Mouse (Mus musculus) hindbrain, embryonic 13.5 days (tissue): Measurements from ENCODE around the gene Kcnc3. TPM values are rescaled to one million over a fixed set of nuclear protein-coding genes. Genes with fewer than 3 reads are reported as not detected.

Experiments used
- polyA plus RNA-seq: library from polyadenylated mRNA; unstranded; fragments of >200 nt; fragmentation: Nextera tagmentation; extraction: Ambion mirVana; gene quantifications from 2 replicates; pipeline ENCODE4 v1.2.1, GENCODE M21; 2015

The Kcnc3 gene
- polyA plus RNA-seq, 1 experiment from 2014 or later = 4.4 TPM

Other genes starting within 250 kb of the Kcnc3 start
- 26.1 and 27.7 TPM in 2 replicates for gene Syt3, start 206.6 kb upstream of the Kcnc3 start, polyA plus RNA-seq
- 1.8 and 2.4 TPM in 2 replicates for gene 1700008O03Rik, start 204.8 kb upstream of the Kcnc3 start, polyA plus RNA-seq
- gene Lrrc4b, start 161.6 kb upstream of the Kcnc3 start, polyA plus RNA-seq = 14.6 and 15.6 TPM in 2 replicates
- 5.6 and 6.5 TPM in 2 replicates for gene Aspdh, start 125.3 kb upstream of the Kcnc3 start, polyA plus RNA-seq
- gene Josd2, start 122.7 kb upstream of the Kcnc3 start, polyA plus RNA-seq = 45.8 and 46.2 TPM in 2 replicates
- gene Emc10, start 94.1 kb upstream of the Kcnc3 start, polyA plus RNA-seq = 121 and 126 TPM in 2 replicates
- 32.2 and 37.4 TPM in 2 replicates for gene Fam71e1, start 94.1 kb upstream of the Kcnc3 start, polyA plus RNA-seq
- 0.08 and 0.18 TPM in 2 replicates for gene Mybpc2, start 66.0 kb upstream of the Kcnc3 start, polyA plus RNA-seq
- gene Spib, start 58.6 kb upstream of the Kcnc3 start, polyA plus RNA-seq = not detected in 2 replicates
- 24.4 and 28.8 TPM in 2 replicates for gene Pold1, start 41.8 kb upstream of the Kcnc3 start, polyA plus RNA-seq
- 69.8 and 70.9 TPM in 2 replicates for gene Nr1h2, start 36.7 kb upstream of the Kcnc3 start, polyA plus RNA-seq
- gene Napsa, start 18.3 kb upstream of the Kcnc3 start, polyA plus RNA-seq = 1.1 and 1.7 TPM in 2 replicates
- 1.9 and 2.3 TPM in 2 replicates for gene Myh14, start 80.2 kb downstream of the Kcnc3 start, polyA plus RNA-seq
- gene Izumo2, start 118.1 kb downstream of the Kcnc3 start, polyA plus RNA-seq = not detected in 2 replicates
- gene Vrk3, start 157.7 kb downstream of the Kcnc3 start, polyA plus RNA-seq = 28.4 and 33.0 TPM in 2 replicates
- 0.78 and 0.91 TPM in 2 replicates for gene Zfp473, start 160.4 kb downstream of the Kcnc3 start, polyA plus RNA-seq
- gene Nup62, start 225.4 kb downstream of the Kcnc3 start, polyA plus RNA-seq = 47.6 and 47.9 TPM in 2 replicates
- 1.6 and 1.7 TPM in 2 replicates for gene Il4i1, start 225.7 kb downstream of the Kcnc3 start, polyA plus RNA-seq
- gene Atf5, start 226.0 kb downstream of the Kcnc3 start, polyA plus RNA-seq = 3.5 and 4.2 TPM in 2 replicates